Mouse (Mus musculus) ovary, postnatal 14 days (tissue): Measurements from ENCODE around the gene Cnih3.
A peak's percentile ranks its signal among the peaks of the same experiment; 100 is the strongest.

Experiments used
- DNase-seq: peaks from one replicate; pipeline ENCODE4 v3.0.0; 2022; ENCODE audit warnings: low spot score

Cnih3 gene

GRCm38 (mm10) chr1:181403056-181403455, 50.6 kb downstream of the Cnih3 start:
- DNase-seq, result no peak

DNA sequence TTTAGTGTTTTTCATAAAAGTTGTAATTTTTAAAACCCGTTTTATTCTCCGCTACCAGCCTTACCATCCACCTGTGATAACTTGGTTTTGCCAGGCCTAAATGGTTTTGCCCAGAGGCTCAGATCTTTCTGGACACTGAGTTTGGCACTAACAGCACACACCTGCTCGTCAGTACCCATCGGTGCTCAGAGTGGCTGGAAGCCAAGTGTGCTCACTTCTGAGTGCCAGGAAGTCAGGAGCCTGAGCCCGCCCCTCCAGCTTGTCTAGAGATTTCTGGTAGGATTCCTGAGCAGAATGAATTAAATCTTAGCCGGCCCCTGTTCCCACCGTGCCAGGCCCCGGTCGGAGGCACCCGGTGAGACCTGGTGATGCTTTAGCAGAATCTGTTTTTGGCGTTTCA, 54.9 kb downstream of the Cnih3 start:
- no peak for DNase-seq

DNA sequence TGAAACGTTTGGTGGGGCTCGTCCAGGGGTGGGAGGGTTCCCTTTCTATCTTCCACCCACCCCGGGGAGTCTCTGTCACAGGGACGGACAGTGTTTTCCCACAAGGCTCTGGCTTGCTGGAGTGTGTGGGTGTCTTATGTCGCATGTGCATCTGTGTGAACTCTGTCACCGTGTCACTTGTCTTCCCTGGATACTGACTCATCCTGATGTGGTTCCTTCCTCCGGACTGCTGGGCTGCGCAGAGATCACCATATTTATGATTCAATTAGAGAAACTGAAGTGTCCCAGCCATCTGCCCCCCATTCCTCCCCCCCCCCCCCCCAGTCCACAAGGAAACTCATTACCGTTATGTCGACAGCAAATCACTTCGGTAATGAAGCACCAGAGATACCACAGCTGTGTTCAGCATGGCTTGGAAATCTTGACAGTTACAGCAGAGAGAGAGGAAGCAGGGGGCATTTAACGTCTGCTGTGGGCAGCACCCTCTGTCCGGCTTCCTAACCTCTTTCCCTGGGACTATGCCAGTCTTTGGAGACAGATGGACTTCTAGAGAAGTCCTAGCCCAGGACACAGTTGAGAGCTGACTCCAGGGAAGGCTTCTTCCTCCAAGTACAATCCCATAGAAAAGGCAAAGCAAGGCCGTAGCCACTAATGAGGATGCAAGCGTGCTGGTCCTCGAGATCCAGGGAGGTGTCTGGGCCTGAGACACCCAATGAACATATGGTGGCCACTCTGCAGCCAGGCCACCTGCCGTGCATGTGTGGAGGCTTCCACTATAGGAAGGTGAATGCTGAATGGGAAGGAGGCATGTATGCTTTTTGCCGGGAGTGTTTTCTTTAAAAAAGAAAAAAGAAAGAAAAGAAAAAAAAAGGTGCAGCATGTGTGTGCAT, 55.9 kb downstream of the Cnih3 start:
- no peak for DNase-seq

DNA sequence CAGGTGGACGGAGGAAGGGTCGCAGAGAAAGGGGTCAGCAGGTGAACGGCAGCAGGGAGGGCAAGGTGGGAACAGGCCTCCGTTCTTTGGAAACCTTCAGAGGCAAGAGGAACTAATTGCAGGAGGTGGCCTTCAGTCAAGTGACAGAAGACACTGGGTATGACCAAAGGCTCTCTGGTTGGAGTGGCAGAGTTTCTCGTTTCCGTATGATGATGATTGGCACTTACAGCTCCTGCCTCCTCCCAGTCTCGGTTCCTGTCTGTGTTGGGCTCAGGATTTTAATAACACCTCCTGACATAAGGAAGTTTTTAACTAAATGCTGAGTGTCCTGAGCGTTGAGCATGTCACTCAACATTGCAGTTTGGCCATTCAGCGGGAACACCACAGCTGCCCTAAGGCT, 57.3 kb downstream of the Cnih3 start:
- no peak for DNase-seq

DNA sequence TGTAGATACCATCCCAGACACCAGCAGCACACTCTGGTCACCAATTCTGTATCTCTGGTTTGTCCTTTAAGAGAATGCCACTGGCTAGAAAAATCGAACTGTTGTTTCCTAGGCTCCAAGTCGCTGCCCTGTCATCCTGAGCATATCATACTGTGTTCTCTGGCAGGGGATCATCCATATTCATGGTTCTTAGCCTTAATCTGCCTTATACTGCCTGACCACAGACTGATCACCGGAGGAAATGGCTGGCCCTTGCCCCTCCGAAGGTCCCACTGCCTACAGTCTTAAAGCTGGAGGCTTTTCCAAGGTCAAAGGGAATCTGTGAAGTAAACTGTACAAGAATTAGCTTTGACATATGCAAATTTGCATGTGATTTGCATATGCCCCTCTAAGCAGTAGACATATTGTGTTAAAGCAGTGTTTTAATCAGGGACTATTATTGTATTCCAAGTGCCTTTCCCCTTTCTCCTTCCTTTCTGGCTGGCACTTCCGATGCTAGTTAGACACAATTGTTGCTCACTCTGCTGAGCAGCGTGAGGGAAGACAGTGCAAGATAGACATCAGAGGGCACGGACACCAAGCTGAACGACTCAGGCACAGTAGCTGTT, 58.3 kb downstream of the Cnih3 start:
- DNase-seq, result no peak

- no peak for DNase-seq
Observed at GRCm38 (mm10) chr1:181414985-181415384, 62.6 kb downstream of the Cnih3 start.

- DNase-seq, result no peak
Observed at GRCm38 (mm10) chr1:181416841-181417240, 64.4 kb downstream of the Cnih3 start.

GRCm38 (mm10) chr1:181417937-181418523, 65.6 kb downstream of the Cnih3 start:
- peak; percentile 50 for DNase-seq

GRCm38 (mm10) chr1:181420080-181420536, 67.7 kb downstream of the Cnih3 start:
- no peak for DNase-seq

GRCm38 (mm10) chr1:181422796-181423195, 70.4 kb downstream of the Cnih3 start:
- DNase-seq, result no peak

GRCm38 (mm10) chr1:181424922-181425321, 72.5 kb downstream of the Cnih3 start:
- no peak for DNase-seq

DNA sequence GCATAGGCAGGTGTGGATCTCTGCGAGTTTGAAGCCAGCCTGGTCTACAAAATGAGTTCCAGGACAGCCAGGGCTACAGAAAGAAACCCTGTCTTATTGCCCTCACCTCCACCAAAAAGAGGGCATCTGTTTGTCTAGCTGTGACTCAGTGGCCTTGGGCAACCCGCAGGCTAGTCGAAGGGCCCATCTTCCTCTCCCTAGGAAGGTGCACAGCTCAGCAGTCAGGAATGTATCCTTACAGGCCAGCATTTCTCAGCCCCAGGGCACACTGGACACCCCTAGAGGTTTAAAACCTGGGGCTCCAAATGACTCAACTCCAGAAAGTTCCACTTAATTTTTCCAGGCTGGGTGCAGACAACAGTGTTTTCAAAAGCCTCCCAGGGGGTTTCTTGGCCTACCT, 73.0 kb downstream of the Cnih3 start:
- DNase-seq, result no peak

GRCm38 (mm10) chr1:181426406-181426805, 74.0 kb downstream of the Cnih3 start:
- DNase-seq, result no peak

DNA sequence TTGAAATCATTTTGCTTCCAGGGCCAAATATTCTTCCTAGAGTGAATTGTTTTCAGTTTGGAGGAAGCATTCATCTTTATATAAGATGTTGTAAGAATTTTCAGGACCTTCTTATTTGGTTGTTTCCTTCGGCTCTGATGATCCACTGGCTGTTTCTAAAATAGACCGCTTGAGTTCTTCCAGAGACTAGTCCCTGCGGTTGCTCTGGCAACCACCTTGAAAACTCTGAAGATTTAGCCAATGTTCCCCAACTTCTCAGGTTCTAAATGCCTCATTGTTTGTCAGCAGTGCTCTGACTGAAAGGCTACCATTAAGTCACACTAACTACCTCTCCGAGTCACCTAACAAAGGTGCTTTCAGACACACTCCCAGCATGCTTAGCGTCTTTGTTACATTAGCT, 80.8 kb downstream of the Cnih3 start:
- no peak for DNase-seq

DNA sequence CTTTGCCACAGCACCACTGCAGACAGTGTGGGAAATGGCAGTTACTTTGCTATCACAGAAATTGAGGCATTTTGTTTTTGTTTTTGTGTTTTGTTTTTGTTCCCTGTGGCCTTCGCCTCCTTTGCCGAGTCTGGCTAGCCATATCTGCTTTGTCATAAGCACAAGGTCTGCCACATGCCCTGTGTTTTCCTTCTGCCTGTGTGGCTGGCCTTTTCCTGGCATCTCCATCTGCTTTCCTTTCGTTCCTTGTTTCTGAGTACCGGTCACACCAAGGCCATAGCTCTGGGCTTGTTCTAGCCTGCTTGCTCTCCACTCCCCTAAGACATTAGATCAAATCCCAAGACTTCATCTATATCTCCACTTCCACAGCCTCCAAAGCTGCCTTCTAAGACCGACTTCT, 83.0 kb downstream of the Cnih3 start:
- DNase-seq, result no peak

- DNase-seq, result no peak
Observed at GRCm38 (mm10) chr1:181440982-181441603, 88.7 kb downstream of the Cnih3 start.

- DNase-seq, result no peak
Observed at GRCm38 (mm10) chr1:181441654-181442241, 89.3 kb downstream of the Cnih3 start.

DNA sequence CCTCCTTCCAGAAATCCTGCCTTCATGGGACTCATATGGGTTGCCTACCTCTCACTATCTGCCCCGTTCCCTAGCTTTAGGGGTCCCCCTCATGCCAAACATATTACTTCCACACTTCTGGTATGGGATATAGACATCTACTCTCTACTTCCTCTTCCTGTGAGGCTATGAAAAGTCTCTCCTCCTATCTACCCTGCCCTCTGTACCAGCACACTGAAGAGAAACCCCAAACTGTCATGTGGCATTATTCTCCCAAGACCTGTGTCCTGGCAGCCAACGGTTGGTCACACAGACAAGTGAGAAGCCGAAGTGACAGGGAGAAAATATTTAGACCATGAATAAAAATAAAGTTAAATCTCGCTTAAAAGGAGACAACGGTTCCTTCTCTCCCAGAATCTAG, 92.6 kb downstream of the Cnih3 start:
- DNase-seq, result no peak

- peak; percentile 25 for DNase-seq
Observed at GRCm38 (mm10) chr1:181445630-181446257, 93.3 kb downstream of the Cnih3 start.

- no peak for DNase-seq
Observed at GRCm38 (mm10) chr1:181446591-181447114, 94.2 kb downstream of the Cnih3 start.

- no peak for DNase-seq
Observed at GRCm38 (mm10) chr1:181447576-181447975, 95.1 kb downstream of the Cnih3 start.
